Mouse (Mus musculus) layer of hippocampus, adult 8-10 months (tissue): ENCODE results near the gene Cpxm1. TPM values are rescaled to one million over a fixed set of nuclear protein-coding genes. Genes with fewer than 3 reads are reported as not detected.

Experiments
- total RNA-seq, 4 experiments: library from RNA; stranded (reverse); gene quantifications; 2 replicates each; pipeline ENCODE4 v1.2.4; 2022

Gene Cpxm1
- total RNA-seq, 4 experiments from 2014 or later = 6.8 to 10.0 (median 7.5) TPM

Other genes starting within 250 kb of the Cpxm1 start
- gene Snrpb, start 218.2 kb downstream of the Cpxm1 start, total RNA-seq = 100 to 1,000 TPM; 103 to 110 (median 105) TPM
- not detected for gene Tmc2, start 202.4 kb downstream of the Cpxm1 start, total RNA-seq
- 100 to 1,000 TPM; 139 to 148 (median 143) TPM for gene Nop56, start 123.1 kb downstream of the Cpxm1 start, total RNA-seq
- 100 to 1,000 TPM; 294 to 326 (median 314) TPM for gene Idh3b, start 113.0 kb downstream of the Cpxm1 start, total RNA-seq
- gene Ebf4, start 102.4 kb downstream of the Cpxm1 start, total RNA-seq = 10 to 100 TPM; 11.0 to 12.6 (median 11.7) TPM
- gene Gm28372, start 7.7 kb upstream of the Cpxm1 start, total RNA-seq = not detected
- gene 1700020A23Rik, start 7.7 kb upstream of the Cpxm1 start, total RNA-seq = not detected
- not detected for gene Tmem239, start 8.9 kb upstream of the Cpxm1 start, total RNA-seq
- 100 to 1,000 TPM in 1 of 4 experiments, 10 to 100 TPM in 3; 82.1 to 115 (median 87.7) TPM for gene Vps16, start 26.8 kb upstream of the Cpxm1 start, total RNA-seq
- 10 to 100 TPM; 25.2 to 29.4 (median 27.8) TPM for gene Pced1a, start 27.1 kb upstream of the Cpxm1 start, total RNA-seq
- 100 to 1,000 TPM; 306 to 318 (median 311) TPM for gene Ptpra, start 52.7 kb upstream of the Cpxm1 start, total RNA-seq
- 10 to 100 TPM; 74.6 to 86.5 (median 79.1) TPM for gene Mrps26, start 166.2 kb upstream of the Cpxm1 start, total RNA-seq
- under 1 TPM in 1 of 4 experiments, not detected in 3; 0.97 TPM for gene Oxt, start 178.6 kb upstream of the Cpxm1 start, total RNA-seq
- gene Avp, start 185.0 kb upstream of the Cpxm1 start, total RNA-seq = 1 to 10 TPM in 3 of 4 experiments, not detected in 1; 1.2 to 3.0 (median 2.0) TPM
- 1 to 10 TPM; 7.3 to 9.6 (median 9.4) TPM for gene Fastkd5, start 232.5 kb upstream of the Cpxm1 start, total RNA-seq
- 10 to 100 TPM; 10.3 to 12.1 (median 10.8) TPM for gene Ubox5, start 232.5 kb upstream of the Cpxm1 start, total RNA-seq
- gene Lzts3, start 245.2 kb upstream of the Cpxm1 start, total RNA-seq = 100 to 1,000 TPM; 142 to 190 (median 164) TPM